Mouse (Mus musculus) stomach, embryonic 15.5 days (tissue): ENCODE results near the gene Gorasp2. TPM values are rescaled to one million over a fixed set of nuclear protein-coding genes. Genes with fewer than 3 reads are reported as not detected.

Experiments used
- polyA plus RNA-seq: library from polyadenylated mRNA; unstranded; fragments of >200 nt; fragmentation: Nextera tagmentation; extraction: Ambion mirVana; gene quantifications from 2 replicates; pipeline ENCODE4 v1.2.1, GENCODE M21; 2015

Gorasp2 gene
- polyA plus RNA-seq, 1 experiment from 2014 or later: 166 TPM

Other genes with a start within 250 kb of the Gorasp2 start
- 1.8 and 2.4 TPM in 2 replicates for gene Sp5, start 186.7 kb upstream of the Gorasp2 start, polyA plus RNA-seq
- gene Erich2, start 152.8 kb upstream of the Gorasp2 start, polyA plus RNA-seq: 1.5 and 2.2 TPM in 2 replicates
- gene Gad1, start 108.5 kb upstream of the Gorasp2 start, polyA plus RNA-seq: 0.14 and 0.46 TPM in 2 replicates
- 4.5 and 4.6 TPM in 2 replicates for gene Gm26558, start 532 bp downstream of the Gorasp2 start, polyA plus RNA-seq
- gene Tlk1, start 164.2 kb downstream of the Gorasp2 start, polyA plus RNA-seq: 39.1 and 41.8 TPM in 2 replicates